Mouse (Mus musculus) bone marrow, adult 2 months (tissue): ENCODE results near the gene Pawr.

Experiments
- CTCF ChIP-seq: fragments of 200-500 bp; IDR thresholded peaks from 2 replicates; pipeline ENCODE4 v1.5.1; 2011; ENCODE audit warnings: low read length, control low read depth; ENCODE audit not compliant: control insufficient read depth, insufficient read depth
- POLR2A ChIP-seq: fragments of 200-500 bp; IDR thresholded peaks from 2 replicates; pipeline ENCODE4 v1.6.1; 2011; ENCODE audit warnings: low read depth, mild to moderate bottlenecking, control low read depth, low read length, borderline replicate concordance; ENCODE audit not compliant: control insufficient read depth

DNA sequence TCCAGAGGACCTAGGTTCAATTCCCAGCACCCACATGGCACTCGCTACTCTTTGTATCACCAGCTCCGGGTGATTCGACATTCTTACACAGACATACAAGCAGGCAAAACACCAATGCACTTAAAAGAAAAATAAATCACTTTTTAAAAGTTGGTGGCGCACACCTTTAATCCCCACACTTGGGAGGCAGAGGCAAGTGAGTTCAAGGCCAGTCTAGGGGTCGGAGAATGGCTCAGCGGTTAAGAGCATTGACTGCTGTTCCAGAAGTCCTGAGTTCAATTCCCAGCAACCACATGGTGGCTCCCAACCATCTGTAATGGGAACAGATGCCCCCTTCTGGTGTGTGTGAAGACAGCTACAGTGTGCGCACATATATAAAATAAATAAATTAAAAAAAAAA, 16.7 kb upstream of the Pawr start:
- TF ChIP-seq CTCF, result no peak
- TF ChIP-seq POLR2A, result no peak
